Mouse (Mus musculus): ENCODE results near the gene Gpa33.

- TF ChIP-seq CTCF (IDR thresholded peaks at IDR 0.05; ENCODE audit: low read depth) (no peak), EP300 (IDR thresholded peaks at IDR 0.05; ENCODE audit: low read depth) (no peak)
These were observed 40.7 kb upstream of the Gpa33 start for GRCm38 (mm10) chr1:166089337-166089736.

All from liver, embryonic 14.5 days (tissue).